Mouse (Mus musculus) fibroblast of lung, adult 2 months (primary cell): ENCODE measurements around the gene Necab2.

Experiments
- DNase-seq: peaks from one replicate; pipeline ENCODE4 v3.0.0-alpha.2; 2011; ENCODE audit warnings: low read depth

Necab2 gene

DNA sequence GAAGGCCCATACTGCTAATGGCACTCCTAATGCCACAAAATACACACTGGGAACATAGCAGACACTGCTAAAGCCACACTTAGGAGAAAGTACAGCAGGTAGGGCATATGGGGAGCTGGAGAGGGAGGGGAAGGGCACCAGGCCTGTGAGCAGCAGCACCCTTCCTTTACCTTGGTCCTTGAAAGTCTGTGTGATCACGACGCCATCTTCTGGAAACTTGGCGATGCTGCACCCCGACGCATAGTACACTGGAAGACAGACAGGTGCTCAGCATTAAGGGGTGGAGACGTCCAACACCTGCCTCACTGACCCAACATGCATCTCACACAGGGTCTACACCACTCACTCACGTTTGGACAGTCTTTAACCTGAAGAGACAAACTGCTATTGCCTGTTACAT, 73.6 kb downstream of the Necab2 start:
- no peak for DNase-seq
